ENCODE assay signal across 8 mouse cellular contexts in the genomic region with DNA sequence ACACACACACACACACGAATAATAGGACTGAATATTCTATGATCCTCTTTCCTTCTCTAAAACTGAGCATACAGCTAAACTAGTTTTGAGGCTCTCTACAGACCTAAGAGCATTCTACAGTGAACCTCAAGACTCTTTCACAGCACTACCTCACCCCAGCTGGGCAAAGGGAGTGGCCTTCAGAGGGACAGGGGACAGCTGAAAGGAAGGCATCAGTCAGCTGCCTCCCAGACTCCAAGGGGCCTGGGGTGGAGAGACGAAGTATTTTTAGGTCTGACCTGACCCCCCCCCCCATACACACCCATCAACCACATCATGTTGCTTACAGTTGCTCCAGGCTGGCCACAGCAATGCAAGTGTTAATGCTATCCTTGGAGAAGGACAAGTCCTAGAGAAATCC. TPM values are rescaled to one million over a fixed set of nuclear protein-coding genes. Genes with fewer than 3 reads are reported as not detected.
DNase-seq lines count a peak whose midpoint lies in the region; ATAC-seq and TF ChIP-seq lines count a peak whose summit lies in the region.

No protein-coding gene starts in this region.

- peak overlapping the region; percentile 65 for H3K4me3 ChIP-seq in liver, embryonic 11.5 days (ENCODE audit: low read depth, low read length)
- H3K4me3 ChIP-seq in liver, postnatal 0 days (ENCODE audit: low read depth, low read length): no peak overlapping the region
- H3K4me3 ChIP-seq in forebrain, embryonic 13.5 days: peak overlapping the region; percentile 87
- H3K4me3 ChIP-seq in intestine, embryonic 16.5 days (ENCODE audit: low read length): peak overlapping the region; percentile 78
- peak overlapping the region; percentile 89 for H3K4me3 ChIP-seq in neural tube, embryonic 14.5 days (ENCODE audit: low read depth, low read length)

- ATAC-seq in liver, embryonic 11.5 days (replicated peaks; ENCODE audit: low FRiP score): no peak
- no peak for ATAC-seq in liver, postnatal 0 days
- ATAC-seq in forebrain, embryonic 13.5 days: no peak
- no peak for ATAC-seq in intestine, embryonic 16.5 days
- no peak for ATAC-seq in neural tube, embryonic 14.5 days (ENCODE audit: low read depth)

- peaks cover 31% of the 10 kb centered on the region for H3K4me1 ChIP-seq in liver, embryonic 11.5 days (replicated peaks; ENCODE audit: control insufficient read depth, insufficient read depth, low read length)
- H3K4me1 ChIP-seq in liver, postnatal 0 days (ENCODE audit: insufficient read depth): peaks cover 17% of the 10 kb centered on the region
- H3K4me1 ChIP-seq in forebrain, embryonic 13.5 days: peaks cover 56% of the 10 kb centered on the region
- H3K4me1 ChIP-seq in intestine, embryonic 16.5 days (ENCODE audit: control insufficient read depth, insufficient read depth, low read length): peaks cover 20% of the 10 kb centered on the region
- peaks cover 37% of the 10 kb centered on the region for H3K4me1 ChIP-seq in neural tube, embryonic 14.5 days (ENCODE audit: control insufficient read depth, insufficient read depth, low read length)

- H3K36me3 ChIP-seq in liver, embryonic 11.5 days (ENCODE audit: control insufficient read depth, insufficient read depth, low read length): no peaks in the 10 kb centered on the region
- no peaks in the 10 kb centered on the region for H3K36me3 ChIP-seq in liver, postnatal 0 days (replicated peaks; ENCODE audit: insufficient read depth, low read length)
- H3K36me3 ChIP-seq in forebrain, embryonic 13.5 days (ENCODE audit: poor library complexity, severe bottlenecking): peaks cover 28% of the 10 kb centered on the region
- H3K36me3 ChIP-seq in intestine, embryonic 16.5 days (ENCODE audit: control insufficient read depth, insufficient read depth, low read length): no peaks in the 10 kb centered on the region
- H3K36me3 ChIP-seq in neural tube, embryonic 14.5 days (ENCODE audit: control insufficient read depth, insufficient read depth, low read length): peaks cover 18% of the 10 kb centered on the region

- no peak overlapping the region for H3K27ac ChIP-seq in liver, embryonic 11.5 days (ENCODE audit: low read depth, low read length)
- H3K27ac ChIP-seq in liver, postnatal 0 days (ENCODE audit: low read depth): no peak overlapping the region
- H3K27ac ChIP-seq in forebrain, embryonic 13.5 days: no peak overlapping the region
- no peak overlapping the region for H3K27ac ChIP-seq in intestine, embryonic 16.5 days (ENCODE audit: low read length)
- no peak overlapping the region for H3K27ac ChIP-seq in neural tube, embryonic 14.5 days (ENCODE audit: low read depth, low read length)

- no peak for TF ChIP-seq EP300 in liver, postnatal 0 days (IDR thresholded peaks at IDR 0.05; ENCODE audit: low read depth)

- no peaks in the 10 kb centered on the region for H3K9me3 ChIP-seq in liver, embryonic 11.5 days (ENCODE audit: control insufficient read depth, low read length)
- H3K9me3 ChIP-seq in liver, postnatal 0 days (ENCODE audit: low read length): no peaks in the 10 kb centered on the region
- H3K9me3 ChIP-seq in forebrain, embryonic 13.5 days (replicated peaks): no peaks in the 10 kb centered on the region
- no peaks in the 10 kb centered on the region for H3K9me3 ChIP-seq in intestine, embryonic 16.5 days (ENCODE audit: control insufficient read depth, low read length)
- no peaks in the 10 kb centered on the region for H3K9me3 ChIP-seq in neural tube, embryonic 14.5 days (ENCODE audit: control insufficient read depth, low read length)

- WGBS in liver, embryonic 11.5 days: 70% methylated on average over 2 of the region's 2 CpGs
- 52% methylated on average over 2 of the region's 2 CpGs for WGBS in liver, postnatal 0 days (ENCODE audit: insufficient replicate concordance)
- WGBS in forebrain, embryonic 13.5 days: 65% methylated on average over 2 of the region's 2 CpGs
- WGBS in intestine, embryonic 16.5 days: 50% methylated on average over 2 of the region's 2 CpGs
- WGBS in neural tube, embryonic 14.5 days: 66% methylated on average over 2 of the region's 2 CpGs

- TF ChIP-seq CTCF in liver, postnatal 0 days (IDR thresholded peaks at IDR 0.05; ENCODE audit: low read depth): no peak

- peaks cover 19% of the 10 kb centered on the region for H3K27me3 ChIP-seq in liver, embryonic 11.5 days (replicated peaks; ENCODE audit: control insufficient read depth, insufficient read depth, low read length)
- H3K27me3 ChIP-seq in liver, postnatal 0 days (ENCODE audit: insufficient read depth, low read length): peaks cover 11% of the 10 kb centered on the region
- no peaks in the 10 kb centered on the region for H3K27me3 ChIP-seq in forebrain, embryonic 13.5 days
- no peaks in the 10 kb centered on the region for H3K27me3 ChIP-seq in intestine, embryonic 16.5 days (replicated peaks; ENCODE audit: control insufficient read depth, insufficient read depth, low read length)
- H3K27me3 ChIP-seq in neural tube, embryonic 14.5 days (ENCODE audit: control insufficient read depth, insufficient read depth, low read length): no peaks in the 10 kb centered on the region

- peak overlapping the region; percentile 98 for H3K4me2 ChIP-seq in liver, embryonic 11.5 days
- H3K4me2 ChIP-seq in liver, postnatal 0 days (ENCODE audit: low read depth, low read length): no peak overlapping the region
- peak overlapping the region; percentile 81 for H3K4me2 ChIP-seq in forebrain, embryonic 13.5 days
- H3K4me2 ChIP-seq in intestine, embryonic 16.5 days (ENCODE audit: low read depth, low read length): peak overlapping the region; percentile 94
- peak overlapping the region; percentile 61 for H3K4me2 ChIP-seq in neural tube, embryonic 14.5 days (ENCODE audit: low read depth, low read length)

- H3K9ac ChIP-seq in liver, embryonic 11.5 days (ENCODE audit: low read depth, low read length): no peak overlapping the region
- H3K9ac ChIP-seq in liver, postnatal 0 days (replicated peaks): no peak overlapping the region
- H3K9ac ChIP-seq in forebrain, embryonic 13.5 days: peak overlapping the region; percentile 96
- peak overlapping the region; percentile 83; the same call in 1 of the 2 replicates for H3K9ac ChIP-seq in intestine, embryonic 16.5 days (ENCODE audit: low read depth, low read length)
- H3K9ac ChIP-seq in neural tube, embryonic 14.5 days (replicated peaks; ENCODE audit: low read depth, low read length): peak overlapping the region; percentile 98

- no peak for DNase-seq in liver, embryonic 11.5 days (ENCODE audit: low spot score)
- DNase-seq in liver, postnatal 0 days: no peak
- no peak for DNase-seq in ovary, postnatal 14 days (ENCODE audit: low spot score)
- DNase-seq in spleen, postnatal 14 days (ENCODE audit: low spot score in 2 of 2): no peak
- DNase-seq in cerebellum, postnatal 36 days: no peak

RNA-seq across cellular contexts. Expression of a gene that starts 1.7 kb away (rescaled TPM):
- polyA plus RNA-seq in liver, embryonic 11.5 days (2014; fragmentation: Nextera tagmentation; extraction: Ambion mirVana): 2.1 and 2.2 TPM in 2 replicates
- polyA plus RNA-seq in liver, postnatal 0 days (2015; fragmentation: Nextera tagmentation; extraction: Ambion mirVana): 0.23 and 0.77 TPM in 2 replicates
- 25.9 and 29.9 TPM in 2 replicates for polyA plus RNA-seq in forebrain, embryonic 13.5 days (2015; fragmentation: Nextera tagmentation; extraction: Ambion mirVana)
- 5.1 TPM in 2 replicates for polyA plus RNA-seq in intestine, embryonic 16.5 days (2015; fragmentation: Nextera tagmentation; extraction: Ambion mirVana)
- 32.4 and 37.1 TPM in 2 replicates for polyA plus RNA-seq in neural tube, embryonic 14.5 days (2014; fragmentation: Nextera tagmentation; extraction: Ambion mirVana)

RNA-seq across cellular contexts. Expression of a gene that starts 5.4 kb away (rescaled TPM):
- polyA plus RNA-seq in liver, embryonic 11.5 days (2014; fragmentation: Nextera tagmentation; extraction: Ambion mirVana): 1,333 and 1,422 TPM in 2 replicates
- 568 TPM in 2 replicates for polyA plus RNA-seq in liver, postnatal 0 days (2015; fragmentation: Nextera tagmentation; extraction: Ambion mirVana)
- polyA plus RNA-seq in forebrain, embryonic 13.5 days (2015; fragmentation: Nextera tagmentation; extraction: Ambion mirVana): 801 and 821 TPM in 2 replicates
- 990 and 1,058 TPM in 2 replicates for polyA plus RNA-seq in intestine, embryonic 16.5 days (2015; fragmentation: Nextera tagmentation; extraction: Ambion mirVana)
- polyA plus RNA-seq in neural tube, embryonic 14.5 days (2014; fragmentation: Nextera tagmentation; extraction: Ambion mirVana): 656 and 678 TPM in 2 replicates

RNA-seq across cellular contexts. Expression of a gene that starts 25.1 kb away (rescaled TPM):
- 24.0 and 31.2 TPM in 2 replicates for polyA plus RNA-seq in liver, embryonic 11.5 days (2014; fragmentation: Nextera tagmentation; extraction: Ambion mirVana)
- polyA plus RNA-seq in liver, postnatal 0 days (2015; fragmentation: Nextera tagmentation; extraction: Ambion mirVana): 9.9 and 10.0 TPM in 2 replicates
- 8.4 and 11.0 TPM in 2 replicates for polyA plus RNA-seq in forebrain, embryonic 13.5 days (2015; fragmentation: Nextera tagmentation; extraction: Ambion mirVana)
- polyA plus RNA-seq in intestine, embryonic 16.5 days (2015; fragmentation: Nextera tagmentation; extraction: Ambion mirVana): 9.0 and 9.9 TPM in 2 replicates
- 6.1 and 11.0 TPM in 2 replicates for polyA plus RNA-seq in neural tube, embryonic 14.5 days (2014; fragmentation: Nextera tagmentation; extraction: Ambion mirVana)

RNA-seq across cellular contexts. Expression of a gene that starts 32.1 kb away (rescaled TPM):
- polyA plus RNA-seq in liver, embryonic 11.5 days (2014; fragmentation: Nextera tagmentation; extraction: Ambion mirVana): 0.22 and 0.43 TPM in 2 replicates
- polyA plus RNA-seq in liver, postnatal 0 days (2015; fragmentation: Nextera tagmentation; extraction: Ambion mirVana): 0.07 and 0.13 TPM in 2 replicates
- polyA plus RNA-seq in forebrain, embryonic 13.5 days (2015; fragmentation: Nextera tagmentation; extraction: Ambion mirVana): 1.2 and 1.6 TPM in 2 replicates
- polyA plus RNA-seq in intestine, embryonic 16.5 days (2015; fragmentation: Nextera tagmentation; extraction: Ambion mirVana): 0.29 TPM in 2 replicates
- polyA plus RNA-seq in neural tube, embryonic 14.5 days (2014; fragmentation: Nextera tagmentation; extraction: Ambion mirVana): 16.0 and 18.1 TPM in 2 replicates

RNA-seq across cellular contexts. Expression of a gene that starts 34.9 kb away (rescaled TPM):
- polyA plus RNA-seq in liver, embryonic 11.5 days (2014; fragmentation: Nextera tagmentation; extraction: Ambion mirVana): 0.47 and 0.77 TPM in 2 replicates
- polyA plus RNA-seq in liver, postnatal 0 days (2015; fragmentation: Nextera tagmentation; extraction: Ambion mirVana): 0.75 TPM in 2 replicates
- 0.14 and 0.34 TPM in 2 replicates for polyA plus RNA-seq in forebrain, embryonic 13.5 days (2015; fragmentation: Nextera tagmentation; extraction: Ambion mirVana)
- polyA plus RNA-seq in intestine, embryonic 16.5 days (2015; fragmentation: Nextera tagmentation; extraction: Ambion mirVana): 0.34 and 0.65 TPM in 2 replicates
- polyA plus RNA-seq in neural tube, embryonic 14.5 days (2014; fragmentation: Nextera tagmentation; extraction: Ambion mirVana): 0.39 and 0.70 TPM in 2 replicates

Comparison
In these comparisons a context has a peak if more than half of its experiments do, and no peak if none do; other contexts are left out.
1. H3K9ac ChIP-seq: peak in forebrain, embryonic 13.5 days (single experiment), intestine, embryonic 16.5 days (single experiment) and neural tube, embryonic 14.5 days (single experiment); none in liver, embryonic 11.5 days (single experiment) and liver, postnatal 0 days (single experiment).